Mouse (Mus musculus) liver, embryonic 15.5 days (tissue): ENCODE measurements around the gene Baz1a. TPM values are rescaled to one million over a fixed set of nuclear protein-coding genes. Genes with fewer than 3 reads are reported as not detected.
A peak's percentile ranks its signal among the peaks of the same experiment; 100 is the strongest.

Source experiments
- ATAC-seq: fragments of 200-750 bp; cut with Nextera tagmentation; 2 replicates; pipeline ENCODE4 v1.8.0; 2017; ENCODE audit warnings: moderate number of reproducible peaks, mild to moderate bottlenecking, moderate library complexity; ENCODE audit not compliant: insufficient read depth
- H3K27ac ChIP-seq: fragments of 300-500 bp; sonication (generic); replicated peaks from 2 replicates; pipeline ENCODE4 v1.5.1; 2015; ENCODE audit warnings: mild to moderate bottlenecking, inconsistent platforms
- H3K27me3 ChIP-seq: fragments of 300-500 bp; sonication (generic); 2 replicates; pipeline ENCODE4 v1.6.1; 2015; ENCODE audit warnings: mild to moderate bottlenecking, inconsistent platforms
- H3K36me3 ChIP-seq: fragments of 300-500 bp; sonication (generic); replicated peaks from 2 replicates; pipeline ENCODE4 v1.6.1; 2015; ENCODE audit warnings: moderate library complexity, mild to moderate bottlenecking, inconsistent platforms
- H3K4me1 ChIP-seq: fragments of 300-500 bp; sonication (generic); replicated peaks from 2 replicates; pipeline ENCODE4 v1.6.1; 2015; ENCODE audit warnings: inconsistent platforms
- H3K4me2 ChIP-seq: fragments of 300-500 bp; sonication (generic); 2 replicates; pipeline ENCODE4 v1.6.1; 2015; ENCODE audit warnings: moderate library complexity, mild to moderate bottlenecking, inconsistent platforms
- H3K4me3 ChIP-seq: fragments of 300-500 bp; sonication (generic); replicated peaks from 2 replicates; pipeline ENCODE4 v1.5.1; 2015; ENCODE audit warnings: mild to moderate bottlenecking, inconsistent platforms
- H3K9ac ChIP-seq: fragments of 300-500 bp; sonication (generic); 2 replicates; pipeline ENCODE4 v1.6.1; 2015; ENCODE audit warnings: moderate library complexity, mild to moderate bottlenecking, inconsistent platforms
- H3K9me3 ChIP-seq: fragments of 300-500 bp; sonication (generic); replicated peaks from 2 replicates; pipeline ENCODE4 v1.6.1; 2016; ENCODE audit warnings: inconsistent platforms
- WGBS: fragments of 180-500 bp; shearing (Covaris S2); methylation state at CpG from one replicate; pipeline ENCODE4 v1.1.7; 2015; ENCODE audit warnings: mixed read lengths; ENCODE audit not compliant: insufficient replicate concordance; 5-methylcytosine and 5-hydroxymethylcytosine counted together
- polyA plus RNA-seq: library from polyadenylated mRNA; unstranded; fragments of >200 nt; fragmentation: Nextera tagmentation; extraction: Ambion mirVana; gene quantifications from 2 replicates; pipeline ENCODE4 v1.2.1, GENCODE M21; 2015

The Baz1a gene
- polyA plus RNA-seq, 1 experiment from 2014 or later = 28.8 TPM

DNA sequence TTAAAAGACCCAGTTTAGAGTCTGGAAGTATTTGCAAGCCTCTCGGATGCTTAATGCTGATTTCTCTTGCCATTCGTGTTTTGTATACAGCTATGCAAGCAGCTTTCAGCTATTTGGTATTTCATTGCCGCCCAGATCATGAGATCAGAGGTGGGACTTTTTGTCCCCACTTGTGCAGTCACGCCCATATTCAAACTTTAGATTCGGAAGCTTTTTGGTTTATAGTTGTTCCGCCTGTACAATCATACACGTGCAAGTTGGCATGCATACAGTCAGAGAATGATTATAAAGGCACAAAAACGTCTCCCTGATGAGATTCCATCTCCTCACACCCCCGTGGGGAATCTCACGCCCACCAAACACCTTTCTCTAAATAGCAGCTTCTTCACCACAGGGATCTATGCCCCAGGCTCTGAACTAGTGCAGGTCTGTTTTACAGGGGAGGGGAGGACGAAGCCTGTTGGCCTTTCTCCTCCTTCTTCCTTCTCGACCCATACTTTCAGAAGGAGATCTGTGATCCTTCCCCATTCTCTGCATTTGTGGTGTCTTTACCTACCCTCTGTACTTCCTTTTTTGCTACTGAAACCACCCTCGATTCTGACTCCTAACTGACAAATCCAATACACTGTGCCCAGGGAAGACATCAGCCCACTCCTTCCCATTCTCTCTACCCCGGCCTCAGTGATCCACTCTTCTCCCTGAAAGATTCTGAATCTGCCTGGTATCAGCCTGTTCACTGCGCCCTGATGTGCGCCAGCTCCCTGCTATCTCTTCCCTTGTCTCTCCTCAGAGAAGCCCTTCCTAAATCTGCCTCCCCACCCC is 20.7 kb downstream of the Baz1a start:
- no peak overlapping the region for H3K9ac ChIP-seq
- H3K4me2 ChIP-seq = peak overlapping the region; percentile 46
- WGBS = 30% methylated on average over 16 of the region's 16 CpGs

DNA sequence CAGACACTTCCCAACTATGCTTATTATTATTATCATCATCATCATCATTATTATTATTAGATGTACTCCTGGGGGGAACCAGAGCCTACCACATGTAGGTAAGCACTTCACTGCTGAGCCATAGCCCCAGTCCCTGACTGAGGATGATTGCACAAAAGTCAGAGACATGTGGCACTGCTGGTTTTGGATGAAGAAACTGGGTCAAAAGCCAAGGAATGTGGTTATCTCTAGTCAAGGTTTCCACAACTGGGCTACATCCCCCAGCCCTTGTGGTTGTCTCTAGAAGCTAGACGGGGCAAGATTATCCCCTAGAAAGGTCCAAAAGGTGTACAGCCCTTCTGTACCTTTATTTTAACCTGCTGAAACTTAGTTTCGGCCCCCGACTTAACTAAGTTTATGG is 21.3 kb downstream of the Baz1a start:
- H3K9me3 ChIP-seq = no peaks in the 10 kb centered on the region
- H3K9ac ChIP-seq = no peak overlapping the region
- 0 out of 2 replicates have a peak, but pooled peaks cover 2% of the 10 kb centered on the region for H3K36me3 ChIP-seq
- ATAC-seq = no peak
- 59% methylated on average over 3 of the region's 3 CpGs for WGBS
- H3K27me3 ChIP-seq = peaks cover 7% of the 10 kb centered on the region
- no peak overlapping the region for H3K4me3 ChIP-seq
- H3K27ac ChIP-seq = no peak overlapping the region
- no peak overlapping the region for H3K4me2 ChIP-seq
- H3K4me1 ChIP-seq = peaks cover 19% of the 10 kb centered on the region

More for the DNA sequence above, 20.7 kb downstream of the Baz1a start:
- Histone ChIP-seq H3K9me3 (no peaks in the 10 kb centered on the region), H3K4me1 (peaks cover 16% of the 10 kb centered on the region), H3K4me3 (0 out of 2 replicates have a peak overlapping the region, but pooled peaks have one; percentile 1), H3K27ac (peak overlapping the region; percentile 38; the same call in 1 of the 2 replicates), H3K36me3 (0 out of 2 replicates have a peak, but pooled peaks cover under 1% of the 10 kb centered on the region), H3K27me3 (peaks cover 7% of the 10 kb centered on the region)
- no peak for ATAC-seq

DNA sequence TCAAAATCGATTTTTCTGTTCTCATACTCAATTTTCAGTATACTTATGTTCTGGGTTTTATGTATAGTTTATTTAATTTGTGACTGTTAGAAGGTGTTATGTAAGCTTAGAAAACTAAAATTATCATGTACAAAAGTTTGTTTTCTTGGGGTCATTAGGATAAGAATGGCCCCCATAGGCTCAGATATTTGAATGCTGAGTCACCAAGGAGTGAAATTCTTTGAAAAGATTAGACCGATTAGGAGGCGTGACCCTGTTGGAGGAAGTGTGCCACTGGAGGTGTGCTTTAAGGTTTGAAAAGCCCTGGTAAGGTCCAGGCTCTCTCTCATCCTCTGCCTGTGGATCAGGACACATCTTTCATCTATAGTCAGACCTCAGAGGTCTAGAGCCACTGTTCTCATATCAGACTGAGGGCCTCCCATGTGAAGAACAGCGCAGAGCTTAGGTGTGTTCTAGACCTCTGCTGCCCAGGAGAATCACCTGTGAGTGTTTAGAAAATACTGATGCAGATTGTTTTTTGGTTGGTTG is 25.8 kb downstream of the Baz1a start:
- Histone ChIP-seq H3K9me3 (no peaks in the 10 kb centered on the region), H3K36me3 (peaks cover 3% of the 10 kb centered on the region), H3K4me2 (no peak overlapping the region), H3K4me3 (no peak overlapping the region), H3K9ac (no peak overlapping the region), H3K27me3 (no peaks in the 10 kb centered on the region), H3K4me1 (peaks cover 29% of the 10 kb centered on the region), H3K27ac (no peak overlapping the region)
- 72% methylated on average over 4 of the region's 4 CpGs for WGBS
- ATAC-seq = no peak

DNA sequence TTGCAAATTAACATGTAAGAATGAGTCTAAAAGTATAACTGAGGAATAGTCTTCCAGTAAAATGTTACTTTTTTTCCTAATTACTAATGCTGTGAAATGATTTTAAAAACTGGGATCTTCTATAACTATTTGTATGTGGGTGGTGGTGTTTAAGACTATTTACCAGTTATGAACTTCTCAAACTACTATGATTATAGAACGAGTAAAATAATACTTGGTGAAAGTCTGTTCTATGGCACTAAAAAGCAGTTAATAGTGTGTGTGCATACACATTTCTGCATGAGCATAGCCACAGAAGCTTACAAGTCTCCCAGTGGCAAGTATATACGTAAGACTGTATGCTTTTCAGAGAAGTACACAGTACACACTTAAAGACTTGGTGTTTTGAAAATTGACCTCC is 27.0 kb downstream of the Baz1a start:
- Histone ChIP-seq H3K4me1 (peaks cover 33% of the 10 kb centered on the region), H3K27ac (0 out of 2 replicates have a peak overlapping the region, but pooled peaks have one; percentile 24), H3K9me3 (no peaks in the 10 kb centered on the region), H3K4me3 (no peak overlapping the region), H3K9ac (no peak overlapping the region), H3K36me3 (peaks cover 14% of the 10 kb centered on the region), H3K27me3 (no peaks in the 10 kb centered on the region), H3K4me2 (peak overlapping the region; percentile 35; the same call in 1 of the 2 replicates)
- 67% methylated on average over 2 of the region's 2 CpGs for WGBS
- no peak for ATAC-seq

DNA sequence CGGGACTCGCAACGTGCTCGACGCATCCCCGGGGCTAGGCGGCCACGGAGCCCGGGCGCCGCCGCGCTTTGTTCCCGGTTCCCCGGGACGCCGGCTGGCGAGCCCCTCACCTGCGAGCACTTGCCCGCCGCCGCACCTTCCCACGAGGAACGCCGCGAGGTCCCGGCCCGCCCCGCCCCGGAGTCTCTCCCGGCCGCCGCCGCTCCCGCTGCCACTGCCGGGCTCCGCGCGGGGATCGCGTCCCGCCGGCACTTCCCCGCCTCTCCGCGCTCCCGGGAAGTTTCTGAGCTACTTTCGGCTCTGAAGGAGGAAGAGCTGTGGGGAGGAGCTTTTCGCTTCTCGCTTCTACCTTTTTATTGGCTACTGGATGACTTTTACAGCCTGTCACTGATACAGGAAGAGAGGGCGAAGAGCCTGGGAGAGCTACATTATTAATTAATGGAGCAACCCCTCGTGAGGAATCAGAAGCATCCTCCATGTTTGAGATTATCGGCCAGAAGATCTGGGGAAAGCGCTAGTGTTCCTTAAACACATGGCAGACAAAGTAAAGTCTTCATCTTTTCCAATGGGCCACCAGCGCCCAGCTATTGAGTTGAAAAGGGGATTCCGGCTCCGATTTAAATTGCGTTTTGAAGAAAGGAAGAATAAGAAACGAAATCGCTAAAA is 28.0 kb downstream of the Baz1a start, which contains the start of gene Gm20403:
Gm20403 (minus strand) TSS at position 478 of the 666 bp plus-strand sequence.
- Histone ChIP-seq H3K27me3 (no peaks in the 10 kb centered on the region), H3K4me1 (peaks cover 43% of the 10 kb centered on the region), H3K36me3 (peaks cover 22% of the 10 kb centered on the region), H3K9me3 (no peaks in the 10 kb centered on the region), H3K27ac (peak within 1 kb of the TSS; percentile 97), H3K4me3 (peak within 1 kb of the TSS; percentile 96), H3K9ac (peak within 1 kb of the TSS; percentile 95), H3K4me2 (peak within 1 kb of the TSS; percentile 96)
- under 1% methylated on average over 52 of the region's 60 CpGs for WGBS
- peak; percentile 74 for ATAC-seq

DNA sequence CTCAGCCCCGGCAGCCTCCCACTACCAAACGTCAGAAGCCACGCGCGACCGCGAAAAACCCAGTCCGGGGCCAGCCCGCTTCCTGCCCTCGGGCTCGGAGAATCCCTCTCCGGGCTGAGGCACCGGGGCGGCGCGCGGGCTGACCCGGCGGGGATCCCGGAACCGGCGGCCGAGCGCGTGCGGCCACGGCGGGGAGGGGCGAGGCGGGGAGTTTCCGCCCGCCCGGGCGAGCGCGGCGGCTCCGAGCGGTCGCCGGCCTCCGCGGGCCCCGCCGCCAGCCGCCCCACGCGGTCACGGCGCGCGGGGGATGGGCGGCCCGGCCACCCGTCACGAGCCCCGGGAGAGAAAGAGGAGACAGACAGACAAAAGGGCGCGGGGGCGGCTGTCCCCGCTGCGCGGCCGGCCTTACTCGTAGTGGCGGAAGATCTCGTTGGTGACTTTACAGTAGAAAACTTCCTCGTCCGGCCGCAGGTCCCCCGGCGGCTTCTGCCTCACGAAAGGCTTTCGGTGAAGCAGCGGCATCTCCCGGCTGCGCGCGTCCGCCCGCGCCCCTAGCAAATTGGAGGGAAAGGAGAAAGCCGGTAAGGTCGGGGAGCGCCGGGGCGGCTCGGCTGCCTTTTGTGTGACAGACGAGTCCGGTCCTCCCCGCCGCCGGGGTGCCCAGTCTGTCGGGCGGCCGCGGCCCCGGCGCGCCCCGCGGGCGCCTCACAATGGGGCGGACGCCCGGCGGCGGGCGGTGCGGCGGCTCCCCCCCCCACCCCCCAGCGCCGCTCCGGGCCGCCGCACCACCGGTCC is 28.7 kb downstream of the Baz1a start:
- Histone ChIP-seq H3K9me3 (no peaks in the 10 kb centered on the region), H3K36me3 (peaks cover 24% of the 10 kb centered on the region), H3K4me1 (peaks cover 49% of the 10 kb centered on the region), H3K9ac (peak overlapping the region; percentile 95), H3K27me3 (no peaks in the 10 kb centered on the region), H3K4me3 (peak overlapping the region; percentile 96), H3K27ac (peak overlapping the region; percentile 97), H3K4me2 (peak overlapping the region; percentile 96)
- WGBS = under 1% methylated on average over 107 of the region's 117 CpGs
- ATAC-seq = peak; percentile 67

DNA sequence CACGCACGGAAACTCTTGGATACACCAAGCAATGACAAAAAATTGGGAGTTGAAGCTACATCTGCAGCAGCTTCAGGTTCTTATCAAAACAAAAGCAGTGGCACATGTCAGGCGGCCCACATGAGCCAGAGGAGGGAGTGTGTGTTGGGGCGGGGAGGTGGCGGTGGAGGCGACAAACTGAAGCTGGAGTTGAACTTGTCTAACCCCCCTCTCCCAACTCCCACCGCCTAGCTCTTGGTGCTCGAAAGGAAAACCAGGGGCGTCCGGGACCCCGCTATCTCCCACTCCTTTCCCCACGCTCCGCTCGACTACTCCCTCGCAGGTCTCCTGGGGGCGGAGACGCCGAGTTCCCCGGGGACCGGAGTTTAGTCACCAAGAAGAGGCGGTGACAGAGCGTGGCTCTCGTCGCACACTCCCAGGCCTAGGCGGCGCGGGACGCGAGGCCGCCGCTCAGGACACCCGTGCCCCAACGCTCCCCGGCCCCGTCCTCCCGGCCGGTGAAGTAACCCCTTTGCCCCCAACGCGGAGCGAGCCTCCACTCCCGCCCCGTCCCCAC is 29.4 kb downstream of the Baz1a start:
- Histone ChIP-seq H3K4me2 (peak overlapping the region; percentile 96), H3K36me3 (peaks cover 30% of the 10 kb centered on the region), H3K27me3 (no peaks in the 10 kb centered on the region), H3K9ac (peak overlapping the region; percentile 95), H3K4me1 (peaks cover 56% of the 10 kb centered on the region), H3K27ac (peak overlapping the region; percentile 97), H3K9me3 (no peaks in the 10 kb centered on the region), H3K4me3 (peak overlapping the region; percentile 96)
- 2% methylated on average over 42 of the region's 42 CpGs for WGBS
- peak; percentile 81 for ATAC-seq

DNA sequence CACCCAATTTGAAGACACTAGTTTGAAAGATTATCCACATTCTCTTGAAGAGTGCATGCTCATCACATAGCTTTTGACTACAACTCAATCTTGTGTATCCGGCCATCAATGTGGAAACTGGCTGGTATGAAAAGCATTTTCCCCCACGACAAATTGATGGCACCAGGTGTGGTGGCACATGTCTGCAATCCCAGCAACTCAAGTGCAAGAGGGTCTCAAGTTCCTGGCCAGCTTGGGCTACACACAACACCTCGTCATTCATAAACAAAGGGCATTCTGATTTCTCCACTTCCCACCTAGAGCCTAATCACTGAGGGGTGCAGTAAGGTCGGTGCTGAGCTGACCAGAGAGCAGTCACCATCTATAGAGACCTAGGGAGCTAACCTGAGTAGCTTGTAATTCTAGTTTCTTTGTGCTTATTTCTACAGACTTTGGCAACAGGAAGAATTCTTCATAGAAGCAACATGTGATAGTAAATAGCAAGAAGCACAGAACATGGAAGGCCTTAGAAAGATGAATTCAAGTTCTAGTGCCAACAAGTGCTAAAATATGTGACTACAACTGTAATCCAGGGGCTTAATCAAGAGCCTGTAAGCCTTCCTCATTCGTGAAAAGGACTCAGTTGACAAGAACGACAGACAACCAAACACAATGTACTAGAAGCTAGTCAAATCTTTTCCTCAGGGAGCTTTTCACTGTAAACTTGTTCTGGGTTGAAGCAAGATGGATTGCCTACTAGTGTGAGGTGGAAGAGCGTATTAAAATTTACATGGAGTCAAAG is 31.0 kb downstream of the Baz1a start:
- H3K36me3 ChIP-seq = peaks cover 36% of the 10 kb centered on the region
- no peak overlapping the region for H3K27ac ChIP-seq
- H3K27me3 ChIP-seq = no peaks in the 10 kb centered on the region
- no peaks in the 10 kb centered on the region for H3K9me3 ChIP-seq
- H3K4me2 ChIP-seq = peak overlapping the region; percentile 21; the same call in 1 of the 2 replicates
- H3K4me3 ChIP-seq = no peak overlapping the region
- H3K4me1 ChIP-seq = peaks cover 55% of the 10 kb centered on the region
- WGBS = 71% methylated on average over 7 of the region's 7 CpGs
- 0 out of 2 replicates have a peak overlapping the region, but pooled peaks have one; percentile 2 for H3K9ac ChIP-seq
- no peak for ATAC-seq

DNA sequence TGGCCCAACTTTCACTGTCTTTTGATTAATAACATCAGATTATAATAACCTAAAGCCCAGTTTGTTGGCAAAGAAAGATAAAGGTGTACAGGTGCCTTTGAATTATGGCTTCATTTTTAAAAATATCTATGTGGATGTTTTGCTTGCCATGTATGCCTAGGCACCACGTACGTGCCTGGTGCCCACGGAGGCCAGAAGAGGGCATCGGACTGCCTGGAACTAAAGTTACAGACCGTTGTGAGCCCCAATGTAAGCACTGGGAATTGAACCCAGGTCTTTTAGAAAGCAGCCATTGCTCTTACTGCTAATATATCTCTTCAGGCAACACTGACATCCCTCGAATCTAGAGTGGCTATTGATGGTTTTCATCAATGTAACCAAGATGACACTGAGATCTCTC is 32.2 kb downstream of the Baz1a start:
- peaks cover 47% of the 10 kb centered on the region for H3K4me1 ChIP-seq
- WGBS = 78% methylated on average over 6 of the region's 6 CpGs
- no peak for ATAC-seq
- H3K27ac ChIP-seq = peak overlapping the region; percentile 46; the same call in 1 of the 2 replicates
- peaks cover 42% of the 10 kb centered on the region for H3K36me3 ChIP-seq
- no peak overlapping the region for H3K4me2 ChIP-seq
- no peaks in the 10 kb centered on the region for H3K27me3 ChIP-seq
- no peak overlapping the region for H3K9ac ChIP-seq
- no peaks in the 10 kb centered on the region for H3K9me3 ChIP-seq
- H3K4me3 ChIP-seq = no peak overlapping the region

DNA sequence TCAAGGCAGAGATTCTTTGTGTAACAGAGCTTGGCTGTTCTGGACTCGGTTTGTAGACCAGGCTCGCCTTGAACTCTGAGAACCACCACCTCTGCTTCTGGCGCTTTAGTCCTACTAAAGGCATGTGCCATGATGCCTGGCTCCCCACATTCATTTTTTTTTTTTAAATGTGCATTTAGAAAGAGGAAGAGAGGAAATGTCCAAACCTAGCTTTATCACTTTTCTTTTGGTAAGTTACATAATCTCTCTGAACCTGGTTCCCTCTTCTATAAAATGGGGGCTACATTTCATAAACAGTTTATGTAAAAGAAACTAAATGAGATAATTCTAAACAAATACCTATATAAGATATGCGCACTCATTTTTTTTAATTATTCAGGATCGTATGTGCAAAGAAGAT is 33.2 kb downstream of the Baz1a start:
- Histone ChIP-seq H3K27me3 (no peaks in the 10 kb centered on the region), H3K4me3 (no peak overlapping the region), H3K36me3 (peaks cover 44% of the 10 kb centered on the region), H3K9ac (no peak overlapping the region), H3K4me1 (peaks cover 51% of the 10 kb centered on the region), H3K9me3 (no peaks in the 10 kb centered on the region), H3K27ac (peak overlapping the region; percentile 68), H3K4me2 (peak overlapping the region; percentile 45)
- 82% methylated on average over 5 of the region's 5 CpGs for WGBS
- ATAC-seq = no peak
